Mouse (Mus musculus) heart, postnatal 0 days (tissue): ENCODE measurements around the gene Nim1k.

Experiments used
- CTCF ChIP-seq: IDR thresholded peaks from 2 replicates; pipeline ENCODE4 v1.5.1; 2016; ENCODE audit warnings: antibody characterized with exemption, control low read depth, low read depth
- EP300 ChIP-seq: IDR thresholded peaks from 2 replicates; pipeline ENCODE4 v1.6.1; 2016; ENCODE audit warnings: antibody characterized with exemption, low read depth

DNA sequence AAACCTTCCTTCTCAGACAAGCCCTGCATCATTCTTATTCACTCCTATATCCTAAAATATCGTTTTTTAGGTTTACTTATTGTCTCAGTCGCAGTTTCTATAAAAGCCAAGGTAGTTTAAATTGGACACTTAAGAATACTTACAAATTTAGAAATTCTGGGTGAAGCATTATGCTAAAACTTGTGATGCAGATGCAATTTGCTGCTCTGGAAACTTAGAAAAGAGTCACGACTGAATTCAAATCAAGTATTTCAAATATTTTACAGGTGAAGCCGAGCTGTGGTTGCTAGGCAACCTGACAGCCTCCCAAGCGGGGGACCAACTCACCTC, 66.0 kb downstream of the Nim1k start:
- TF ChIP-seq CTCF (no peak), EP300 (no peak)
